Mouse (Mus musculus) heart, postnatal 25 days (tissue): ENCODE results near the gene Tex9. TPM values are rescaled to one million over a fixed set of nuclear protein-coding genes. Genes with fewer than 3 reads are reported as not detected.
A peak's percentile ranks its signal among the peaks of the same experiment; 100 is the strongest.

Source experiments
- DNase-seq: peaks from one replicate; pipeline ENCODE4 v3.0.0; 2022; ENCODE audit warnings: low spot score
- intact Hi-C: fragments of 180-260 bp; cut with DNase I; formaldehyde crosslinking; loops from one replicate; pipeline ENCODE4 v1.15.1; 2025
- total RNA-seq, 2 experiments: library from RNA; stranded (reverse); gene quantifications; 2 replicates each; pipeline ENCODE4 v1.2.3; 2021

The Tex9 gene
- 1 to 10 TPM; 1.6 to 2.6 TPM for total RNA-seq

DNA sequence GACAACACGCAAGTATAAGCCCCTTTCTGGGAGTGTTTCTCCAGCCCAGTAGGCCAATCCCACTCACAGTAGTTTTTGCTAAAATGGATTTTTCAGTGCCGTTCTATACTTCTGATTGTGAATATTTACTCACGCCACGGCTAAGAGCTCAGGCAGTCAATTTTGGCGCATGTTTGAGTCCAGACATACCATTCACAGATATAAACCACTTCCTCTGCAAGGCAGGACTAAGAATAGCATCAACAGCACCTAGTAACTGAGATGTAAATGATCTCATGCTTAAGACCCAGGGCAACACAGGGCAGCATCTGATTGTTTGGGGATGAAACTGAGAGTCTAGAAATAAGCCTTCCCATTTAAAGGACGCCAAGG, at the start of gene Tex9:
TSS of gene Tex9 (minus strand) at position 19 of the 372 bp plus-strand sequence.
- intact Hi-C loops = no loop called here
- DNase-seq = no peak

DNA sequence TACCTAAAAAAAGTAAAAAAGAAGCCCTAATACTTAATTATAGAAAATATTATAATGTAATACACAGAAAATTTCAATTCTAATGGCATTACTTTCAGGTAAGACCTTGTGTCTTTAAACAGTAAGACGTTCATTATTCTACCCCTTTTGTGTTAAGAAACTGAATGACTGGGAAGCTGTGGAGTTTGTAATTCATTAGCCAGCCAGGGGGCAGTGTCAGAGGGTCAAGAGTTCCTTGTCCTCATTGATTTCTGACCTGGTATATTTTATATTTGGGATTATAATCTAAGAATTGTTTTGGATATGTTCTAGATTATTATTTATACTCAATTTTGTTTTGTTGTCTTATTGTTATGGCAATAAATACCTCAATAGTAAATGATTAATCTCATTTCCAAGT, 45.1 kb upstream of the Tex9 start:
- intact Hi-C loops = no loop called here
- DNase-seq = no peak

DNA sequence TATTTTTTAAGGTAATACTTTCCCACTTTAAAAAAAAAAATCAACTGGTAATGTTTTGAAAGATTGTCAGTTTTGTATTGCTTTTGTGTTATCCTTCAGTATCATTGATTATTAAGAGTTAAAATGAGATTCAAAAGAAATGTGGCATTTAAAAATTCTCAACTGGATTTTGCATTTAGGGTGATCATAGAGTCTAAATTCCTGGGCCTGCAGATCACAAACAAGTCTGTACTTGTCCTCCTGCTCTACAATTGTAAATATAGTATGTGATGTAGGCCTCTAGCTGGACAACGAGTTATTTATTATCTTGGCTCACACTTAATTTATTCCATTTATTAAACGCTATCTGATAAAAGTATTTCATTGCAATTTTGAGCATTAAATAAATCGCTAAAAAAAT, 43.4 kb upstream of the Tex9 start:
- intact Hi-C loops = no loop called here
- no peak for DNase-seq

- DNase-seq = no peak
- intact Hi-C loops = loop anchor here (5.0 kb wide), 1 partner anchor 78 kb away; no protein-coding TSS in a partner anchor
Observed at GRCm38 (mm10) chr9:72534985-72535384, 43.0 kb upstream of the Tex9 start.

DNA sequence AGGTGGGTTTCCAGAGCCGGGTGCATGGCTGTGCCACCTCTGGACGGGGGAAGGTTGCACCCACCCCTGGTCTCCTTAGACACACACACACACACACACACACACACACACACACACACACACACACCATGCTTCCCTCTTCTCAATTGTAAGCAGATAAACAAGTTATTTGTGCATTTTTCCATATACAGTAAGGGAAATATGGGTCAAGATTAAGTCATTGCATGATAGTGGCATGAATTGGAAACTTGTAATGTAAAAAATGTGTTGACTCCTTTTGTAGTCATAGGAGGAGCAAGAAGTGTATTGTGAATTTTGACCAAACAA, 41.0 kb upstream of the Tex9 start:
- intact Hi-C loops = loop anchor here (2.0 to 5.0 kb wide), 2 partner anchors 76 to 140 kb away; no protein-coding TSS in a partner anchor
- DNase-seq = no peak

GRCm38 (mm10) chr9:72532381-72533088, 40.5 kb upstream of the Tex9 start:
- intact Hi-C loops = loop anchor here (2.0 to 5.0 kb wide), 2 partner anchors 75 to 140 kb away; no protein-coding TSS in a partner anchor

DNA sequence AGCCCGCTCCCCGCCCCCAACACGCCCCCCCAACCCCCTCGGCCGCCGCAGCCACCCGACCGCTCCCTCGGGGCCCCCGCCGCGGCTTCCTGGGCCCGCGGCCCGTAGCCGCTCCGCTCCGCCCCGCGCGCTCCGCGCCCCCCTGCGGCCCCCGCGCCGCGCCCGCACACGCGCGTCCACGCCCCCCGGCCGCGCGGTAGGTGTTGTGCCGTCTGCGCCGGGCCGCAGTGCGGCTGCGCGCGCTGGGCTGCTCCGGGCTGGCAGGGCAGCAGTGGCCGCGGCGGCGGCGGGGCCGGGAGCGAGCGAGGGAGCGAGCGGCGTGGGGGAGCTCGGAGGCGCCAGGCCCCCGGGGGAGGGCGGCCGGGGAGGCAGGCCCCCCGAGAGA, 40.0 kb upstream of the Tex9 start, which contains the start of gene Rfx7:
TSS of gene Rfx7 (plus strand) at position 245 of the 385 bp plus-strand sequence.
- peak; percentile 63 for DNase-seq

More at GRCm38 (mm10) chr9:72532381-72533088, 40.5 kb upstream of the Tex9 start:
- DNase-seq = peak; percentile 5

DNA sequence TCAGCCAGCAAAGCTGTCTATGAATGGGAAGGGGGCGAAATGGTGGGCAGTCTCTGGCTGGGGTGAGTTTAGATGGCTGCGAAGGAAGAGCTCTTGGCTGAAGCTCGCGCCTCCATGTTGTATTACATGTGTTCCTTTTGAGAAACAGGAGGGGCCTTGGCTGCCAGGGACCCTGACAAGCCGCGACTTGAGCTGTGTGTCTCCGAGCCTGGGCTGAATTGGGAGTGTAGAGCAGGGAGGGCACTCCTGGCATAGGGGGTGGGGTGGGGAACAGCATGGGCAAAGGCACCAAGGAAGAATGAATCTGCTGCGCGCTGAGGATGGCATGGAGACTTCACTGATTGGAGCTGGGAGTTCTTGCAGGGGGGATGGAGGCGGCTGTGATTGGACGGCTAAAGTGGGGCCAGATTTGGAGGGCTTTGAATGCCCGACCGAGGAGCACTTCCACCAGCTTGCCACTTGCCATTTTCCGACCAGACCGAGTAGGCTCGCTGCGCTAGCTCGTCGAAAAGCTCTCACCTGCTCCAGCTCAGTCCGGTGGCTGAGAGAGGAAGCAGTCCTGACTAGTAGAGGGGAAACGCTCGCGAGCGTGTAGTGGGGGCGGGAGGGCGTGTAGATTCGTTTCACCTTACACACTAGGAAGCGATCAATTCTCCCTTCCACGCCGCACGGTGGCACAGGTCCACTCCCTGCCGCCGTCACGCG, 39.4 kb upstream of the Tex9 start:
- intact Hi-C loops = loop anchor here (5.0 kb wide), 1 partner anchor 74 kb away; no protein-coding TSS in a partner anchor
- peak; percentile 52 for DNase-seq

More for the DNA sequence above, 40.0 kb upstream of the Tex9 start, which contains the start of gene Rfx7:
- intact Hi-C loops = loop anchor here (2.0 to 5.0 kb wide), 2 partner anchors 75 to 141 kb away; no protein-coding TSS in a partner anchor

GRCm38 (mm10) chr9:72530824-72531223, 38.8 kb upstream of the Tex9 start:
- intact Hi-C loops = loop anchor here (5.0 kb wide), 1 partner anchor 74 kb away; no protein-coding TSS in a partner anchor
- peak; percentile 1 for DNase-seq

DNA sequence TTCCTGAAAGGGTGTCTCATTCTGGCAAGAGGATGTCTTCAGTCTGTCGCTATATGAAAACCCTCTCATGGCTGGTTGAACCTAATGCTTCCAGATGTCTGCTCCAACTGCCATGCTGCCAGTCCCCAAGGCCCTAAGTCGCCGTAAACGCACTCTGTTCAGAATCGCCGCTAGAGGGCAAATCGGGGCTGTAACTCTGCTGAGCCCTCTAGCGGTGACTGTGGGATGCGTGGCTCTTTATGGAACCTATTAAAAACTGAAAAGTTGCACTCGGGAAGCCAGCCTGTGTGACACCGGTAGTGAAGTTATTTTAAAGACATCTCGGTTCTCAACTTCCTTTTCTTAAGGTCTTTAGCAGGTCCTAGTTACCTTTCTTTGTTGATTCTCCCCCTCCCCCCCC, 38.2 kb upstream of the Tex9 start:
- peak; percentile 63 for DNase-seq
- intact Hi-C loops = loop anchor here (5.0 kb wide), 1 partner anchor 73 kb away; no protein-coding TSS in a partner anchor

GRCm38 (mm10) chr9:72526091-72526490, 34.1 kb upstream of the Tex9 start:
- intact Hi-C loops = no loop called here
- no peak for DNase-seq

GRCm38 (mm10) chr9:72520849-72521248, 28.8 kb upstream of the Tex9 start:
- DNase-seq = no peak
- intact Hi-C loops = no loop called here

DNA sequence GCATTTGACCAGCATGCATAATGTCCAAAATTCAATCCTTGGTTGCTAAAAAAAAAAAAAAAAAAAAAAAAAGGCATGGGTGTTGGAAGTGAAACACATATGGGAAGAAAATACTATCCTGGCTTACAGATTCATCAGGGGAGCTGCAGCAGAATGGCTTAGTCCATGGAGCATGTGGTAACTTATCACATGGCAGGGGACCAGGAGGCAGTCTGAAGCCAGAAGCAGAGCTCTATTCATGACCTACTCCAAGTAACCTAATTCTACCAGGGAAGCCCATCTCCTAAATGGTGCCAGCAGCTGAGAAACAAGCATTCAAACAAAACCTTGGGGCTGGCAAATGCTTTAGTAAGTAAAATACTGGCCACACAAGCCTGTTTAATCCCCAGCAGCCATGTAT, 27.2 kb upstream of the Tex9 start:
- intact Hi-C loops = no loop called here
- DNase-seq = no peak

DNA sequence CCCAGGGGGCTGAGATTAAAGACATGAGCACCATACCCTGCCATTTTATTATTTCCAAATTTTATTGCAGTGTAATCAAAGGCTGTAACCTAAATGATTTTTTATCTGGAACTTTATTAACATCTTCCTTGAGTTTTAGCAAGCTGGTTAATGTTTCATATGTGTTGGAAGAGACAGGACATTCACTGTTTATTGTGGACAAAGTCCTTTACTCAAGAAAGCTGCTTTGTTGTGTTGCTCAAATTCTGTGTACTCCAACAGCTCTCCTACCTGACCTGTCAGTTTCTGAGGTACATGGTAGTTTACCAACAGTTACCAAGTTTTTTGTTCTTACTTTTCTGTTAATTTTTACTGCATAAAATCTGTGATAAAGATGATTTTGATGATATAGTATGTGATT, 23.4 kb upstream of the Tex9 start:
- DNase-seq = no peak
- intact Hi-C loops = no loop called here

DNA sequence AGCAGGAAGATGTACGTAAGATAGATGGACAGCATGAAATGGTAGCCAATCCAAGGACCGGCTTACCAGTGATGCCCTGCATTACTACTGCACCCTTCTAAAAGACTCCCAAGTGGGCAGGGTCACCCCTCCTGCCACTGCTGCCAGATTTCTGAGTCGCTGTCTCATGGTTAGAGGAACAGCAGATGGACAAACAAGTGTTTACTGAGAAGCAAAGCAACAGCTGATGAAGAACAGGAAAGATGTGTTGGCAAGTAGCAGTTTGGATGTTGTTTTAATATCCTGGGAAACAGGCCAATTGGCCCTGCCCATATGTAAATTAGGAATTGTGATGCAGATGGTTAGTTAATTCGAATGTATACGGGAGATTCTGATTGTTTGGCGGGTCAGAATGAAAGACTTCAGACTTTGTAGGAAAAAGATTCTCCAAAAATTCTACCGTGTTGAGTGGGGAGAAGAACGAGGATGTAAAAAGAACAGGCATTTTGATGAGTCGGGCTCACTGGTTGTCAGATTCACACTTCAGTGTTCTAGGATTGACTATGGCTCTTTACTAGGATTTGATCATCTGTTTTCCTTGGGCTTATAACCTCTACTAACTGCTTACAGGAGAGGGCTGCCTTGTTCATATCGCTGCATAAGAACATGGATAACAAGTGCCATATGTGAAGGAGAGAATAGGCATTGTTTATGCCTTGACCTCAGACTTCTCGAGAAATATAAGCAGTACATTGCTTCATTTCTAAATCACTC, 20.4 kb upstream of the Tex9 start:
- intact Hi-C loops = no loop called here
- no peak for DNase-seq

DNA sequence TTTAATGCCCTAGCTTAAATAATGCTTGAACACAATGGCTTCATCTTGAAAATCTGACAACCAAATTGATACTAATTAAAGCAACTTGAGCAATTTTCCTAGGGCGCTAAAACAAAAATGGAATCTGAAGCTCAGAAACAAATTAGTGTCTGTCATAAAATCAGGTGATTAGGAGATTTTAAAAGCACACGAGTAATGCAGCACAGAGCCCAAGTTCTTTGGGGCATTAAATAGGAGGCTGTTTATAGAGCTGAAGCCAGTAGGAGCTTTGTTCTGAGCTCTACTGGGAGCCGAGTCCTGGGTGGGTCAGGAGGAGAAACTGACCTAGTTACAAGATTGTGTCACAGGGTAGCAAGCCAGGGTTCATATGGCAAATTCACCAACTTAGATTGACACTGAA, 5.2 kb upstream of the Tex9 start:
- DNase-seq = no peak
- intact Hi-C loops = no loop called here

DNA sequence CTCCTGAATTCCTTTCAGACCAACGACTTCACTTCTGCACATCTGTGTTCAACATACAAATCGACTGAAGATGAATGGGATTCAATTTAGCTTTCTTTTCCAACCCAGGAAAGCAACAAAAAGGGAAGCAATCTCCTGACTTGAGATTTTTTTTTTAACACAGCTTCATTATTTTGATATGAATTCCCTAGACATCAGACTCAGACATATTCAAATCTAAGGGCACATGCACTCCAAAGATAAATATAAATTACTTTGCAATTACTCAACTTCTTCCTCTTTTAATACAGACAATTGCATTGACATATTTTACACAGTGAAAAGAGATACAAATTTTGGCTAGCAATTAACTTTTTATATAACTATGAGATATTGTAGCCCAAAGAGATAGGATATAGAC, 4.7 kb upstream of the Tex9 start:
- DNase-seq = no peak
- intact Hi-C loops = no loop called here

GRCm38 (mm10) chr9:72493984-72494685, 2.1 kb upstream of the Tex9 start:
- DNase-seq = no peak
- intact Hi-C loops = no loop called here

DNA sequence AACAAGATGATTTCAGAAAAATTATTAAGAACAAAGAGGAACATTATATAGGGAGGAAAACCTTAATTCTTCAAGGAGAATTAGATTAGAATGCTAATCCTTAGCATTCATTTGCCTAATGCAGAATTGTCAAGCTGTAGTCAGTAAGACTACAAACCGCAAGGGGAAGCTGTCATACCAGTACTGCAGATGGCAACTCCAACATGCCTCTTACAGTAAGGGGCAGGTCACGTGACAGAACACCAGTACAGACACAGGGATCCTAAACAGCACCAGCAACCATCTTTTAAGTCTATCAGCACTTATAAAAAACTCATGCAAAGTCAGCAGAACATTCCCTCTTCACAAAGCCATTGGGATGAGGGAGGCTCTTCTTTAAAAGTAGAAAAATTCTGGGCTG, 1.5 kb upstream of the Tex9 start:
- intact Hi-C loops = no loop called here
- no peak for DNase-seq
